Mouse (Mus musculus) MEL (cell line): ENCODE measurements around the gene Psmb7.

Experiments used
- CHD1 ChIP-seq: IDR thresholded peaks from 2 replicates; pipeline ENCODE4 v1.6.1; 2012; ENCODE audit warnings: low read depth, mild to moderate bottlenecking, inconsistent platforms, low read length, improper control_type of control experiment
- CTCF ChIP-seq, 3 experiments: IDR thresholded peaks in 2 of 3; conservative IDR thresholded peaks in 1 of 3; 2 replicates each; pipeline ENCODE4 v1.5.1; 2011 to 2012; ENCODE audit warnings: low read length in 3 of 3, low read depth in 2 of 3, mild to moderate bottlenecking in 2 of 3, improper control_type of control experiment in 1 of 3, inconsistent platforms in 1 of 3, mixed read lengths in 1 of 3, moderate library complexity in 1 of 3; ENCODE audit not compliant: control insufficient read depth in 1 of 3, insufficient read depth in 1 of 3, poor library complexity in 1 of 3, severe bottlenecking in 1 of 3
- GABPA ChIP-seq: IDR thresholded peaks from 2 replicates; pipeline ENCODE4 v1.6.1; 2012; ENCODE audit warnings: low read depth, mild to moderate bottlenecking, inconsistent platforms, low read length, improper control_type of control experiment, moderate library complexity
- MAFK ChIP-seq: IDR thresholded peaks from 2 replicates; pipeline ENCODE4 v1.6.1; 2011; ENCODE audit warnings: low read depth, mild to moderate bottlenecking, low read length, improper control_type of control experiment, borderline replicate concordance
- MAX ChIP-seq: IDR thresholded peaks from 2 replicates; pipeline ENCODE4 v1.6.1; 2011; ENCODE audit warnings: low read length, improper control_type of control experiment
- NELFE ChIP-seq: IDR thresholded peaks from 2 replicates; pipeline ENCODE4 v1.6.1; 2011; ENCODE audit warnings: low read depth, low read length, improper control_type of control experiment
- RAD21 ChIP-seq: IDR thresholded peaks from 2 replicates; pipeline ENCODE4 v1.6.1; 2011; ENCODE audit warnings: mild to moderate bottlenecking, low read depth, low read length, improper control_type of control experiment
- TAL1 ChIP-seq: IDR thresholded peaks from 2 replicates; pipeline ENCODE4 v1.6.1; 2012; ENCODE audit warnings: mild to moderate bottlenecking, inconsistent platforms, low read length, moderate library complexity, mixed read lengths
- USF1 ChIP-seq: IDR thresholded peaks from 2 replicates; pipeline ENCODE4 v1.6.1; 2014; ENCODE audit warnings: low read depth, mild to moderate bottlenecking, inconsistent platforms, low read length, improper control_type of control experiment, moderate library complexity
- ZNF384 ChIP-seq: IDR thresholded peaks from 2 replicates; pipeline ENCODE4 v1.6.1; 2012; ENCODE audit warnings: low read depth, mild to moderate bottlenecking, inconsistent platforms, low read length, improper control_type of control experiment

- TF ChIP-seq MAX (no peak), ZNF384 (no peak), NELFE (no peak), GABPA (no peak), MAFK (no peak), CHD1 (no peak), RAD21 (no peak), CTCF (IDR thresholded peaks at IDR 0.05 in 2 of 3, conservative IDR thresholded peaks at IDR 0.05 in 1 of 3; ENCODE audit: control insufficient read depth in 1 of 3, insufficient read depth in 1 of 3, low read depth in 2 of 3, low read length in 3 of 3, poor library complexity in 1 of 3, severe bottlenecking in 1 of 3) (no peak), USF1 (no peak), TAL1 (no peak)
Observed at GRCm38 (mm10) chr2:38585379-38585736, 58.5 kb downstream of the Psmb7 start.
